Mouse (Mus musculus) embryonic facial prominence, embryonic 12.5 days (tissue): ENCODE results near the gene Kcnk1. TPM values are rescaled to one million over a fixed set of nuclear protein-coding genes. Genes with fewer than 3 reads are reported as not detected.

Experiments used
- ATAC-seq: fragments of 200-750 bp; cut with Nextera tagmentation; 2 replicates; pipeline ENCODE4 v1.8.0; 2017; ENCODE audit not compliant: insufficient number of reproducible peaks, insufficient read depth, low FRiP score, low TSS enrichment
- H3K27ac ChIP-seq: fragments of 300-500 bp; sonication (generic); 2 replicates; pipeline ENCODE4 v1.5.1; 2016; ENCODE audit warnings: mild to moderate bottlenecking
- H3K27me3 ChIP-seq: fragments of 300-500 bp; sonication (generic); 2 replicates; pipeline ENCODE4 v1.6.1; 2016; ENCODE audit warnings: mild to moderate bottlenecking, moderate library complexity
- H3K36me3 ChIP-seq: fragments of 300-500 bp; sonication (generic); 2 replicates; pipeline ENCODE4 v1.6.1; 2016; ENCODE audit warnings: mild to moderate bottlenecking
- H3K4me1 ChIP-seq: fragments of 300-500 bp; sonication (generic); 2 replicates; pipeline ENCODE4 v1.6.1; 2016
- H3K4me2 ChIP-seq: fragments of 300-500 bp; sonication (generic); replicated peaks from 2 replicates; pipeline ENCODE4 v1.6.1; 2016; ENCODE audit warnings: mild to moderate bottlenecking, moderate library complexity
- H3K4me3 ChIP-seq: fragments of 300-500 bp; sonication (generic); 2 replicates; pipeline ENCODE4 v1.5.1; 2016; ENCODE audit warnings: mild to moderate bottlenecking
- H3K9ac ChIP-seq: fragments of 300-500 bp; sonication (generic); 2 replicates; pipeline ENCODE4 v1.6.1; 2016; ENCODE audit warnings: mild to moderate bottlenecking, moderate library complexity
- H3K9me3 ChIP-seq: fragments of 300-500 bp; sonication (generic); 2 replicates; pipeline ENCODE4 v1.6.1; 2016; ENCODE audit warnings: mild to moderate bottlenecking, moderate library complexity
- WGBS: fragments of 180-500 bp; shearing (Covaris S2); methylation state at CpG from one replicate; pipeline ENCODE4 v1.1.7; 2016; 5-methylcytosine and 5-hydroxymethylcytosine counted together
- polyA plus RNA-seq: library from polyadenylated mRNA; unstranded; fragments of >200 nt; fragmentation: Nextera tagmentation; extraction: Ambion mirVana; gene quantifications from 2 replicates; pipeline ENCODE4 v1.2.1, GENCODE M21; 2016

Kcnk1 gene
- polyA plus RNA-seq, 1 experiment from 2014 or later, result 23.8 TPM

DNA sequence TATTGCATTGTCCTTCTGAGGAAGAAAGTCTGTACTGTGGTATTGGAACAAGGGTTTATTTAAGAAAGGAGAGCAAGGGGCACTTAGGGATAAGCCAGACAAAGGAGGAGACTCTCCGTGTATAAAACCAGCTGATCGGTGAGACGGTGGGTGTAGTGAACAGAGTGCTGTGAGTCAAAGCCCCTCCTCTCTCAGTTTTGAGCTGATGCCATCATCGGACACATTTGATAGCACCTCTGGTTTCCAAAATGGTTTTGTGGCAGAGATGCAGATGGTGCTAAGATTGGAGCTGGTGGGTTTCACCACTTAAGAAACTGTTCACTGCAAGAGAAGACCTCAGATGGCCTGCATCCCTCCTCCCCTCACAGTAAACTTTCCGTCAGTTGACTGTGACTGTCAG is 2.6 kb downstream of the Kcnk1 start:
- H3K27ac ChIP-seq, result no peak overlapping the region
- peak overlapping the region; percentile 61; the same call in 1 of the 2 replicates for H3K4me3 ChIP-seq
- no peak for ATAC-seq
- WGBS, result 61% methylated on average over 5 of the region's 5 CpGs
- H3K4me1 ChIP-seq, result peaks cover 29% of the 10 kb centered on the region
- H3K9me3 ChIP-seq, result no peaks in the 10 kb centered on the region
- H3K4me2 ChIP-seq, result peak overlapping the region; percentile 93
- no peaks in the 10 kb centered on the region for H3K36me3 ChIP-seq
- H3K27me3 ChIP-seq, result peaks cover 36% of the 10 kb centered on the region
- H3K9ac ChIP-seq, result no peak overlapping the region

GRCm38 (mm10) chr8:125999842-126000395 is 4.9 kb downstream of the Kcnk1 start:
- peaks cover 25% of the 10 kb centered on the region for H3K4me1 ChIP-seq
- peaks cover 25% of the 10 kb centered on the region for H3K27me3 ChIP-seq
- no peak for ATAC-seq
- WGBS, result 64% methylated on average over 7 of the region's 7 CpGs
- H3K36me3 ChIP-seq, result no peaks in the 10 kb centered on the region
- H3K27ac ChIP-seq, result no peak overlapping the region
- no peak overlapping the region for H3K4me3 ChIP-seq
- no peak overlapping the region for H3K9ac ChIP-seq
- no peak overlapping the region for H3K4me2 ChIP-seq
- no peaks in the 10 kb centered on the region for H3K9me3 ChIP-seq

- ATAC-seq, result no peak
- Histone ChIP-seq H3K4me2 (no peak overlapping the region), H3K27me3 (no peaks in the 10 kb centered on the region), H3K9me3 (no peaks in the 10 kb centered on the region), H3K9ac (no peak overlapping the region), H3K27ac (no peak overlapping the region), H3K4me1 (0 out of 2 replicates have a peak, but pooled peaks cover 2% of the 10 kb centered on the region), H3K4me3 (no peak overlapping the region), H3K36me3 (no peaks in the 10 kb centered on the region)
- WGBS, result 91% methylated on average over 6 of the region's 6 CpGs
Measured at GRCm38 (mm10) chr8:126003546-126003945, 8.6 kb downstream of the Kcnk1 start.

DNA sequence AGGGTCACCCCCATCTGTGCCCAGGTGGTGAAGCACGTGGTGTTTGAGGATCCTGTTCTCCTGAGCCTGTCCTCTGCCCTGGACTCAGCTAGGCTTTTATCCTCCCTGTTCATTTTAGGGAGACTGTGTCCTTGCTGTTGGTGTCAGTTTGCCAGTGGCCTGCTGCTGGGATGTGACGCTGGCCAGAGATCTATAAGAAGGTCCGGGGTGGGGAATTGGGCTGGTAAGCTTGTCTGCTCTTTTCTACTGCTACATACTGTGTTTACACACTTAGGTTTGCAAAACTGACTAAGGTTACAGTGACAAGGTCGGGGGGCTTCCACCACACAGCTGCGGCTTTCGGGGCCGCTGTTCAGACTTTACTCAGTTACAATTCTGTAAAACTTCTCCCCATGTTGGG is 10.0 kb downstream of the Kcnk1 start:
- 75% methylated on average over 7 of the region's 7 CpGs for WGBS

DNA sequence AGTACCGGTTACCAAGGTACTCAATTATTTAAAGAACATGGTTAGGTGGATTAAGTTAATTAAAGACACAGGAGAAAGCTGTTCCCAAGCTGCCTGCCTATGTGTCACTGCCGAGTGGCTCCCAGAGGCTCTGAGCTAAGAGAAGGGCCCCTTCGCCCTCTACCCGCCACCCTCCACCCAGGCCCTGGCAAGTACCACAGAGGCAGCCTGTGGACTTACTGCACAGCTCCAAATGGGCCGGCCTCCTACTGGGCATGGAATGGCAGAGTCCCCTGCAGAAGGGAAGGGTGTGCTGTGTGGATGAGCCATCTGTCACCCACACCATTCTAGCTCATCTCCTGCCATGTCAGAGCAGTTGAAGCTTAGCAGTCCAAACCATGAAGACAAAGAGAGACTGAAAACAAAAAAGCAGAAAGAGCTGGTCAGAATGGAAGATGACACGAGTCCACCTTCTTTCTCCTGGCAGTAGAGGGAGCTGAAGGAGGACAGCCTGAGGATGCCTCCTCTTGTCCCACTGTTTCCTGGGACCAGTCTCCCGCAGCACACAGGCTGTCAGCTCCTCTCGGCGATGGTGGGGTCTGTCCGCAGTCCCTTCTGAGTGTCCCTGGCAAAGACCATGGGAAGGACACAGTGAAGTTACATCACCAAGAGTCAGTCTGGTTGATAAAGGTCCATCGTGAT is 11.5 kb downstream of the Kcnk1 start:
- no peaks in the 10 kb centered on the region for H3K27me3 ChIP-seq
- no peaks in the 10 kb centered on the region for H3K9me3 ChIP-seq
- no peak overlapping the region for H3K9ac ChIP-seq
- H3K27ac ChIP-seq, result no peak overlapping the region
- no peaks in the 10 kb centered on the region for H3K36me3 ChIP-seq
- H3K4me2 ChIP-seq, result no peak overlapping the region
- no peak overlapping the region for H3K4me3 ChIP-seq
- H3K4me1 ChIP-seq, result no peaks in the 10 kb centered on the region
- WGBS, result 76% methylated on average over 11 of the region's 11 CpGs
- 0 out of 2 replicates have a peak, but pooled peaks have one; percentile 64 for ATAC-seq

More for the DNA sequence above, 10.0 kb downstream of the Kcnk1 start:
- Histone ChIP-seq H3K4me2 (no peak overlapping the region), H3K27me3 (no peaks in the 10 kb centered on the region), H3K36me3 (no peaks in the 10 kb centered on the region), H3K9me3 (no peaks in the 10 kb centered on the region), H3K4me3 (no peak overlapping the region), H3K4me1 (no peaks in the 10 kb centered on the region), H3K27ac (no peak overlapping the region), H3K9ac (no peak overlapping the region)
- ATAC-seq, result no peak

- no peak overlapping the region for H3K9ac ChIP-seq
- no peaks in the 10 kb centered on the region for H3K4me1 ChIP-seq
- H3K9me3 ChIP-seq, result no peaks in the 10 kb centered on the region
- no peak overlapping the region for H3K4me2 ChIP-seq
- no peaks in the 10 kb centered on the region for H3K36me3 ChIP-seq
- H3K27me3 ChIP-seq, result no peaks in the 10 kb centered on the region
- ATAC-seq, result no peak
- 83% methylated on average over 19 of the region's 19 CpGs for WGBS
- H3K4me3 ChIP-seq, result no peak overlapping the region
- no peak overlapping the region for H3K27ac ChIP-seq
Measured at GRCm38 (mm10) chr8:126007538-126008330, 12.8 kb downstream of the Kcnk1 start.

DNA sequence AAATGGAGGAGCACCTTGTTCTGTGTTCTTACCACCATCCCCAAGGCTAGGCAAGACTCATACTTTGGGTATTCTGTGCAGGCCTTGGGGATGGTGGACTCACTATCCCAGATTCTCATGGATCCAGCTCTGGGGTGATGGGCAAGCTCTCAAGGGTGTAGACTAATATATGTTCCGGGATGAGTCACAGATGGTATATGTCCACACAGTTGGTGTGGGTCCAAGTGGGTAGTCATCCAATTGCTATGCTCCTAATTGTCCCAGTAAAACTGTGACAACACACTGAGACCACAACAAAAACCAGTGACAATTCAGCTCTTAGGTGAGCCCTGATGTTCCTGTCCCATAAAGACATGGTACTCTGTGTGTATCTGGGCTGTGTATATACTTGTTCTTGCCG is 14.0 kb downstream of the Kcnk1 start:
- ATAC-seq, result no peak
- Histone ChIP-seq H3K27me3 (no peaks in the 10 kb centered on the region), H3K27ac (no peak overlapping the region), H3K9ac (no peak overlapping the region), H3K4me1 (no peaks in the 10 kb centered on the region), H3K4me2 (no peak overlapping the region), H3K9me3 (no peaks in the 10 kb centered on the region), H3K4me3 (no peak overlapping the region), H3K36me3 (no peaks in the 10 kb centered on the region)
- 97% methylated on average over 2 of the region's 2 CpGs for WGBS

DNA sequence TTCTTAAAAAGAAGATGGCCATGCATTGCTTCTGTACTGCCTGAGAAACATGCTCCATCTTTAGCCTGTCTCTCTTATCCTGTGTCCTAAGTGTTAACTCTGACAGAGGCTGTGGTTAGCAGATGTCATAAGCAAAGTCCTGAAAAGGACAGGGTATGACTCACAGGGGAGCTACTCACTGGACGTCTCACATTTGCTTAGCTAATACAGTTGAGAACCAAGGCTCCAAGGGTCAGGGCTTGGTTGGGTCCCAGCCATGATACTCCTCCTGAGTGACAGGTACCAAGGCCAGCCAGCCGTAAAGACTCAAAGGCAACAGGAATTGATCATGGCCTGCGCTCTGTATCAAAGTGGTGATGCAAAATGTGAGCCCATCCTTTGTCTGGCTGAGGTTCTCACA is 15.9 kb downstream of the Kcnk1 start:
- H3K36me3 ChIP-seq, result no peaks in the 10 kb centered on the region
- no peak overlapping the region for H3K4me2 ChIP-seq
- no peak overlapping the region for H3K9ac ChIP-seq
- H3K4me1 ChIP-seq, result no peaks in the 10 kb centered on the region
- no peaks in the 10 kb centered on the region for H3K9me3 ChIP-seq
- no peak overlapping the region for H3K27ac ChIP-seq
- H3K27me3 ChIP-seq, result no peaks in the 10 kb centered on the region
- WGBS, result 81% methylated on average over 3 of the region's 3 CpGs
- no peak overlapping the region for H3K4me3 ChIP-seq
- no peak for ATAC-seq

DNA sequence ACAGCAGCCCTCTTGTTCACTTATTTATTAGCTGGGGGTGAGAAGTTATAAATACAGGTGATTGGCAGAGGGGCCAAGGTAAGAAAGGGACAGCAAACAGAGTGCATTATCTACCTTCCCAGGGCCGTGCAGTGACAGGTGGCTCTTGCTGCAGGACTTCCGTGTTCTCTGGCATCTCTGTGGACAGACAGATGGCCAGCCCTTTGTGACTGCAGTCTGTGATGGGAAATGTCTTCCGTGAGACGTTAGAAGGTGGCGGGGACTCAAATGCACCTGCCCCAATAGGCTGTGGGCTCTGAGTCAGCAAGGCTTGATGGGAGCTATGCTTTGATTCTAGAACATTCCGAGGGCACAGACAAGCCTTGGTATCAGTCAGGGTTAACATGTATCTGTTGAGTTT is 17.4 kb downstream of the Kcnk1 start:
- ATAC-seq, result no peak
- Histone ChIP-seq H3K4me3 (no peak overlapping the region), H3K4me1 (no peaks in the 10 kb centered on the region), H3K27ac (no peak overlapping the region), H3K4me2 (no peak overlapping the region), H3K36me3 (no peaks in the 10 kb centered on the region), H3K9ac (no peak overlapping the region), H3K9me3 (no peaks in the 10 kb centered on the region), H3K27me3 (no peaks in the 10 kb centered on the region)
- WGBS, result 87% methylated on average over 6 of the region's 6 CpGs

DNA sequence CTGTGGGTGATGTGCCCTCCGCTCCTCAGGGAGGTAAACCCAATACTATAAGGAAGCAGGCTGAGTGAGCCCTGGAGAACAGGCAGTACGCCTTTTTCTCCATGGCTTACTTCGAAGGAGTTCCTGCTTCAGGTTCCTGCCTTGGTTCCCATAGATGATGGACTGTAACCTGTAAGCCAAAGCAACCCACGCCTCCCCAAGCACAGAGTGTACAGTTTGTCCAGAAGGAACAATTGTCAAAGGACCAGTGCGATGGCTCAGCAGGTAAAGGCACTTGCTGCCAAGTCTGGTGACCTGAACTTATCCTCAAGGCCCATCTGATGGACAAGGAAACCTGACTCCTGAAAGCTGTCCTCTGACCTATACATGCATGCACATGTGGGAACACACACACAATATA is 18.7 kb downstream of the Kcnk1 start:
- H3K36me3 ChIP-seq, result no peaks in the 10 kb centered on the region
- no peaks in the 10 kb centered on the region for H3K9me3 ChIP-seq
- no peaks in the 10 kb centered on the region for H3K27me3 ChIP-seq
- H3K9ac ChIP-seq, result no peak overlapping the region
- no peaks in the 10 kb centered on the region for H3K4me1 ChIP-seq
- H3K4me3 ChIP-seq, result no peak overlapping the region
- H3K27ac ChIP-seq, result no peak overlapping the region
- WGBS, result 93% methylated on average over 5 of the region's 5 CpGs
- no peak for ATAC-seq
- H3K4me2 ChIP-seq, result no peak overlapping the region

DNA sequence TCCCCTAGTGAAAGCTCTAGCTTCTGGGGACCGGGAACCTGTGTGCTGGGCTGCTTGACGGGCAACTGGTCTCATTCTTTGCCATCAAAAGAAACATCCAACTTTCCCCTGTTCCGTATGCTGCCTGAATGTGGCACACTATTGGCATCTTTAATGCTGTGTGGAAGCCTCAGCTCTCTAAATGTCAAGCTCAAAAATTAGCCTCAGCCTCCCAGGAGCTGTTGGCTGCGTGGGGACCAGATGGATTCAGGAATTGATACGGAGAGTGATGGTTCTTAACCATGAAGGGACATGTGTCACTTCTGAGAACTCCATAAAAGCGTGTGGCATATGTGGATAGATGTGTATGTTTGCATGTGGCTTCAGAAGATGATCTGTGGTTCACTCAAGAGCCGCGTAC is 27.0 kb downstream of the Kcnk1 start:
- no peak overlapping the region for H3K4me2 ChIP-seq
- no peak overlapping the region for H3K4me3 ChIP-seq
- no peak for ATAC-seq
- no peak overlapping the region for H3K27ac ChIP-seq
- no peaks in the 10 kb centered on the region for H3K9me3 ChIP-seq
- H3K4me1 ChIP-seq, result no peaks in the 10 kb centered on the region
- H3K27me3 ChIP-seq, result no peaks in the 10 kb centered on the region
- 92% methylated on average over 8 of the region's 8 CpGs for WGBS
- no peaks in the 10 kb centered on the region for H3K36me3 ChIP-seq
- no peak overlapping the region for H3K9ac ChIP-seq
